9 mouse cellular contexts compared by ENCODE assay signal in the genomic region with DNA sequence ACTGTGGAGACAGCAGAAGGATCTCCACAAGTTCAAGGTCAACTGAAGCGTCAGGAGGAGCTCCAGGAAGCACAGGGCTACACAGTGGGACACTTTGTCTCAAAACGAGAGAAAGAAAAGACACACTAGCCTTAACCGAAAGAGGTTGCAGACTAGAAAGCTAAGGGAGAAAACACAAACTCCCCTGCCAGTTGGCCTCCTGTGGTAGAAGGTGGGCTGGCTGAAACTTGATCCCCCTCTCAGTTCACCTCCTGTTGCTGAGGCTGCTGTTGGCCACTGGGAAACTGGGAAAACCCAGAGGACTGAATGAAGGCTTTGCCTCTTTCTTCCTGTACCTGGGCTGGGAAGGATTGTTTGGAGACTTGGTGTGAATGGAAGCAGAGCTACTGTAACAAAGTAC. TPM values are rescaled to one million over a fixed set of nuclear protein-coding genes. Genes with fewer than 3 reads are reported as not detected.
DNase-seq lines count a peak whose midpoint lies in the region; ATAC-seq lines count a peak whose summit lies in the region.
"Had no signal": no experiment of that assay in that cellular context is flagged by ENCODE, and none has a peak within 500 bp of the region (broad histone marks: within the 10 kb centered on the region; RNA-seq: fewer than 3 reads in every experiment).

No protein-coding gene starts in this region.

- peak overlapping the region; percentile 81 for H3K4me2 ChIP-seq in heart, embryonic 15.5 days

- H3K27ac ChIP-seq in heart, embryonic 15.5 days = peak overlapping the region; percentile 93
- H3K27ac ChIP-seq in hindbrain, embryonic 10.5 days = peak overlapping the region; percentile 98
- peak overlapping the region; percentile 97 for H3K27ac ChIP-seq in midbrain, embryonic 10.5 days (replicated peaks)

- peak overlapping the region; percentile 51 for H3K9ac ChIP-seq in heart, embryonic 15.5 days

- WGBS in heart, embryonic 15.5 days = 24% methylated on average over 3 of the region's 3 CpGs
- WGBS in hindbrain, embryonic 10.5 days = 7% methylated on average over 3 of the region's 3 CpGs
- WGBS in midbrain, embryonic 10.5 days = 8% methylated on average over 3 of the region's 3 CpGs

- ATAC-seq in heart, embryonic 15.5 days (replicated peaks; ENCODE audit: insufficient number of reproducible peaks, insufficient read depth, low FRiP score, low read depth) = no peak
- ATAC-seq in monocyte, adult 5-6 weeks (replicated peaks; ENCODE audit: insufficient number of reproducible peaks, low FRiP score, low TSS enrichment, poor library complexity, severe bottlenecking) = no peak

- peaks cover 7% of the 10 kb centered on the region; the same call in 1 of the 2 replicates for H3K36me3 ChIP-seq in heart, embryonic 15.5 days
- peaks cover 48% of the 10 kb centered on the region for H3K36me3 ChIP-seq in hindbrain, embryonic 10.5 days
- H3K36me3 ChIP-seq in midbrain, embryonic 10.5 days = peaks cover 46% of the 10 kb centered on the region

- DNase-seq in heart, postnatal 14 days = no peak
- peak; percentile 61 for DNase-seq in embryo, embryonic 10.5 days (ENCODE audit: low spot score)
- no peak for DNase-seq in hindbrain, embryonic 10.5 days (ENCODE audit: low spot score)
- no peak for DNase-seq in midbrain, embryonic 10.5 days (ENCODE audit: low spot score)
- DNase-seq in frontal cortex, adult 2 months (ENCODE audit: extremely low spot score in 1 of 2, low spot score in 1 of 2) = no peak
- no peak for DNase-seq in left cerebral cortex, adult 18-20 months (ENCODE audit: low spot score in 2 of 2)
- DNase-seq: gastrocnemius, postnatal 14 days had no signal

- H3K4me3 ChIP-seq in heart, embryonic 15.5 days = peak overlapping the region; percentile 94
- H3K4me3 ChIP-seq in hindbrain, embryonic 10.5 days = peak overlapping the region; percentile 83
- H3K4me3 ChIP-seq in midbrain, embryonic 10.5 days = peak overlapping the region; percentile 75

- H3K27me3 ChIP-seq in heart, embryonic 15.5 days = no peaks in the 10 kb centered on the region
- H3K27me3 ChIP-seq in hindbrain, embryonic 10.5 days (ENCODE audit: insufficient read depth, poor library complexity, severe bottlenecking) = no peaks in the 10 kb centered on the region
- peaks cover 1% of the 10 kb centered on the region; the same call in 1 of the 2 replicates for H3K27me3 ChIP-seq in midbrain, embryonic 10.5 days (ENCODE audit: low read depth, poor library complexity, severe bottlenecking)

- H3K4me1 ChIP-seq in heart, embryonic 15.5 days (replicated peaks) = peaks cover 37% of the 10 kb centered on the region
- peaks cover 50% of the 10 kb centered on the region for H3K4me1 ChIP-seq in hindbrain, embryonic 10.5 days (replicated peaks)
- peaks cover 36% of the 10 kb centered on the region for H3K4me1 ChIP-seq in midbrain, embryonic 10.5 days

- no peaks in the 10 kb centered on the region for H3K9me3 ChIP-seq in heart, embryonic 15.5 days (replicated peaks)
- no peaks in the 10 kb centered on the region for H3K9me3 ChIP-seq in hindbrain, embryonic 10.5 days
- no peaks in the 10 kb centered on the region for H3K9me3 ChIP-seq in midbrain, embryonic 10.5 days (replicated peaks)

- intact Hi-C loops in heart, postnatal 14 days (cut with DNase I) = no loop called here

RNA-seq across cellular contexts. Expression of a gene that starts 1.5 kb away (rescaled TPM):
- 20.2 and 21.0 TPM in 2 replicates for polyA plus RNA-seq in heart, embryonic 15.5 days (2015; fragmentation: Nextera tagmentation; extraction: Ambion mirVana)
- 1 to 10 TPM; 7.4 to 8.5 TPM for total RNA-seq in heart, postnatal 14 days (2021)
- 37.4 and 45.5 TPM in 2 replicates for polyA plus RNA-seq in hindbrain, embryonic 10.5 days (2016; fragmentation: Nextera tagmentation; extraction: Ambion mirVana)
- polyA plus RNA-seq in midbrain, embryonic 10.5 days (2016; fragmentation: Nextera tagmentation; extraction: Ambion mirVana) = 40.3 and 41.3 TPM in 2 replicates
- 1.5 and 2.2 TPM in 2 replicates for polyA plus RNA-seq in frontal cortex, adult 2 months (2012; rRNA removed)
- total RNA-seq in left cerebral cortex, adult 18-20 months (2021) = 1 to 10 TPM; 2.8 to 3.0 TPM
- total RNA-seq in monocyte, adult 5-6 weeks (2017) = not detected in 3 replicates

RNA-seq across cellular contexts. Expression of a gene that starts 56.0 kb away (rescaled TPM):
- 6.4 and 8.1 TPM in 2 replicates for polyA plus RNA-seq in heart, embryonic 15.5 days (2015; fragmentation: Nextera tagmentation; extraction: Ambion mirVana)
- 1 to 10 TPM; 10.0 TPM for total RNA-seq in heart, postnatal 14 days (2021)
- polyA plus RNA-seq in hindbrain, embryonic 10.5 days (2016; fragmentation: Nextera tagmentation; extraction: Ambion mirVana) = 1.1 and 1.3 TPM in 2 replicates
- 1.4 and 2.2 TPM in 2 replicates for polyA plus RNA-seq in midbrain, embryonic 10.5 days (2016; fragmentation: Nextera tagmentation; extraction: Ambion mirVana)
- 3.5 TPM in 2 replicates for polyA plus RNA-seq in frontal cortex, adult 2 months (2012; rRNA removed)
- total RNA-seq in left cerebral cortex, adult 18-20 months (2021) = 1 to 10 TPM; 2.3 to 2.9 TPM
- not detected in 3 replicates for total RNA-seq in monocyte, adult 5-6 weeks (2017)

RNA-seq across cellular contexts. Expression of a gene that starts 56.8 kb away (rescaled TPM):
- 4.6 and 5.4 TPM in 2 replicates for polyA plus RNA-seq in heart, embryonic 15.5 days (2015; fragmentation: Nextera tagmentation; extraction: Ambion mirVana)
- total RNA-seq in heart, postnatal 14 days (2021) = 1 to 10 TPM; 1.2 to 1.6 TPM
- 10.4 and 12.8 TPM in 2 replicates for polyA plus RNA-seq in hindbrain, embryonic 10.5 days (2016; fragmentation: Nextera tagmentation; extraction: Ambion mirVana)
- polyA plus RNA-seq in midbrain, embryonic 10.5 days (2016; fragmentation: Nextera tagmentation; extraction: Ambion mirVana) = 12.1 and 14.2 TPM in 2 replicates
- polyA plus RNA-seq in frontal cortex, adult 2 months (2012; rRNA removed) = 0.32 and 0.59 TPM in 2 replicates
- under 1 TPM; 0.66 to 0.70 TPM for total RNA-seq in left cerebral cortex, adult 18-20 months (2021)
- not detected in 3 replicates for total RNA-seq in monocyte, adult 5-6 weeks (2017)
